Mouse (Mus musculus) midbrain, embryonic 10.5 days (tissue): ENCODE data around the gene 5330417C22Rik. TPM values are rescaled to one million over a fixed set of nuclear protein-coding genes. Genes with fewer than 3 reads are reported as not detected.
A peak's percentile ranks its signal among the peaks of the same experiment; 100 is the strongest.

Experiments
- DNase-seq: peaks from one replicate; pipeline ENCODE4 v3.0.0-alpha.2; 2017; ENCODE audit warnings: low spot score
- H3K27ac ChIP-seq: fragments of 300-500 bp; sonication (generic); replicated peaks from 2 replicates; pipeline ENCODE4 v1.5.1; 2016; ENCODE audit warnings: mild to moderate bottlenecking
- H3K27me3 ChIP-seq: fragments of 300-500 bp; sonication (generic); 2 replicates; pipeline ENCODE4 v1.6.1; 2016; ENCODE audit warnings: low read depth, mild to moderate bottlenecking; ENCODE audit not compliant: poor library complexity, severe bottlenecking
- H3K36me3 ChIP-seq: fragments of 300-500 bp; sonication (generic); 2 replicates; pipeline ENCODE4 v1.6.1; 2016; ENCODE audit warnings: mild to moderate bottlenecking, moderate library complexity
- H3K4me1 ChIP-seq: fragments of 300-500 bp; sonication (generic); 2 replicates; pipeline ENCODE4 v1.6.1; 2016
- H3K4me3 ChIP-seq: fragments of 300-500 bp; sonication (generic); 2 replicates; pipeline ENCODE4 v1.5.1; 2016; ENCODE audit warnings: mild to moderate bottlenecking, moderate library complexity
- H3K9me3 ChIP-seq: fragments of 300-500 bp; sonication (generic); replicated peaks from 2 replicates; pipeline ENCODE4 v1.6.1; 2016; ENCODE audit warnings: mild to moderate bottlenecking
- WGBS: fragments of 180-500 bp; shearing (Covaris S2); methylation state at CpG from one replicate; pipeline ENCODE4 v1.1.7; 2016; 5-methylcytosine and 5-hydroxymethylcytosine counted together
- polyA plus RNA-seq: library from polyadenylated mRNA; unstranded; fragments of >200 nt; fragmentation: Nextera tagmentation; extraction: Ambion mirVana; gene quantifications from 2 replicates; pipeline ENCODE4 v1.2.1, GENCODE M21; 2016

5330417C22Rik gene
- polyA plus RNA-seq, 1 experiment from 2014 or later: 2.6 TPM

DNA sequence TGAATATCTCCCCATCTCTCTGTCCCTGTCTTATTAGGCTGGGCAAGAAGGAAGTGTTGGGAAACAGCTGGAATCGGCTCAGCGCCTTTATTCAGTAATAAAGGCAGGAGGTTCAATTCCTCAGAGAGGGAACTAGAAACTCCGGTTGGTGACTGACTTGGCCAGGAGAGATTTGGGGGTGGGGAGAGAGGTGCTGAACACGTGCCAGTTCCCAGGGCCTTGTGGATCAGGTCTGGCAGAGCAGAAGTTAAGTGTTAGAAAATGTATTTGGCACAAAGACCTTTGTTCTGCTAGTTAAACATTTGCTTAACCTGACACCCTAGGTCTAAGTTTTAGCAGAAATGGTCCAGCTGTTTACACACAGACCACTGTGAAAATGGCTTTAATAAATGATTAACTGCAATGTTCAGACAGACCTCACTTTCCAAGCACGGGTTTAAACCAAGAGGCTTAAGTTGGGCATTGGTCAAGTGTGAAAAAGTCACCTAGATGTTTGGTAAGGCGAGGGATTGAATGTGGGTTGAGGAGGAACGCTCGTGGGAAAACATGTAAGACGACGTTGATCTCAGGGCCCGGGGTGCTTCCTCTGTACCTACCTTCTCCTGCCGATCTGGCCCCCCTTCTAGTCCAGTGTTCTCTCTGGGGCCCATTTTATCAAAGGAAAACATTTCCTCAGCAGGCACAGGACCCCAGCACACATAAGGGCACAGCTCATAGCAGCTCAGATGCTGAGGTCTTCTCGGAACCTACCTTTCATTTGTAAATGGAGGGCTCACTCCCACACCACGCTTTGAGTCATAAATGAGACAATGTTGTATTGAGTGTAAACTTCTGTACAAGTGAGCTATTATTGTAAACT lies 59.3 kb downstream of the 5330417C22Rik start:
- Histone ChIP-seq H3K4me1 (no peaks in the 10 kb centered on the region), H3K27ac (no peak overlapping the region), H3K4me3 (no peak overlapping the region), H3K27me3 (peaks cover 4% of the 10 kb centered on the region; the same call in 1 of the 2 replicates), H3K36me3 (no peaks in the 10 kb centered on the region), H3K9me3 (no peaks in the 10 kb centered on the region)
- WGBS: 66% methylated on average over 14 of the region's 14 CpGs
- no peak for DNase-seq

DNA sequence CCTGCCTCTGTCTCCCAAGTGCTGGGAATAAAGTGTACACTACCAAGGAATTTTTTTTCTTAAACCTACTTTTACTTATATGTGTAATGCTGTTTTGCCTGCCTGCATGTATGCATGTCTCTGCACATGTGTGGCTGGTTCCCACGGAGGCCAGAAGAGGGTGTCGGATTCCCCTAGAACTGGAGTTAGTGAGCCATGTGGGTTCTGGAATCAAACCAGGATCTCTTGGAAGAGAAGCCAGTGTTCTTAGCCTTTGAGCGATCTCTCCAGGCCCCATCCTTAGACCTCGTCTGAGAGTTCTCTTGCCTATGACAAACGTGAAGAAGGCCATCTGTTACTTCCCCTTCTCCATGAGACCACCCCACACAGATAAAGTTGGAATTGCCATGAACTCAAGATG lies 60.8 kb downstream of the 5330417C22Rik start:
- DNase-seq: no peak
- Histone ChIP-seq H3K4me1 (no peaks in the 10 kb centered on the region), H3K9me3 (no peaks in the 10 kb centered on the region), H3K27me3 (no peaks in the 10 kb centered on the region; the same call in 1 of the 2 replicates), H3K36me3 (no peaks in the 10 kb centered on the region), H3K27ac (no peak overlapping the region), H3K4me3 (no peak overlapping the region)
- WGBS: 85% methylated on average over 5 of the region's 5 CpGs

DNA sequence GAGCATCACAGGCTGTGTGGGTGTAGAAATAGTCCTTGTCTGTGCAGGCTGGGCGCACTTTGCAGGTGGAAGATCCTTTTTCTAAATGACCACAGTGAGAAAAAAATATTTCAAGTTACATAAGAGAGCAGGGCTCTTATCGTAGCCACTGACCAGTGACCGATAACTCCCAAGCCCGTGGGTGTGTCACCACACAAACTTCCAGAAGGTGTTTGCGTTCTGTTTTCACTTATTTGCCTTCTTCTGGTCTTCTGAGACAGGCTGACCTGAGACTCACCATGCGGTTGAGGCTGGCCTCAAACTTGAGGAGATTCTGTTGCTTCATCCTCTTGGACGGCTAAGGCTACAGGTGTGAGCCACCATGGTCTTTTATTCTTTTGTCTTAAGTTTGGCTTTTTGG lies 61.4 kb downstream of the 5330417C22Rik start:
- Histone ChIP-seq H3K9me3 (no peaks in the 10 kb centered on the region), H3K4me1 (no peaks in the 10 kb centered on the region), H3K36me3 (no peaks in the 10 kb centered on the region), H3K27ac (no peak overlapping the region), H3K4me3 (no peak overlapping the region), H3K27me3 (no peaks in the 10 kb centered on the region; the same call in 1 of the 2 replicates)
- no peak for DNase-seq
- WGBS: 95% methylated on average over 7 of the region's 7 CpGs

DNA sequence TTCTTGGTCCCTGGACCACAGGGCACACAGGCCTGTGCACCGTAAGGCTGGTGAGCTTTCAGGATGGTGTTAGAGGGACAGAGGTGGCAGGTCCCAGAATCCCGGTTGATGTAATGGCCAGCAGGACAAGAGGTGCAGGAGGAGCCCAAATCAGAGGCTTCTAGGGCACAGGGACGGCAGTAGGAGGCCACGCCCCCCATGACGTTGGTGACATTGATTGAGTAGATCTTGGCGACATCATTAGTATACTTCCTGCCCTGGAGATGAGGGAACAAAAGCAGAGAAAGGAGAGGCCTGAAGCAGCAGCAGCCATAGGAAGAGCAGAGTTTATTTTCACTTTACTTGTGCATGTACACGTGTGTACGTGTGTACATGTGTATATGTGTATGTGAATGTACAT lies 68.6 kb downstream of the 5330417C22Rik start:
- Histone ChIP-seq H3K27ac (0 out of 2 replicates have a peak overlapping the region, but pooled peaks have one; percentile 19), H3K36me3 (no peaks in the 10 kb centered on the region), H3K4me1 (no peaks in the 10 kb centered on the region), H3K9me3 (no peaks in the 10 kb centered on the region), H3K27me3 (no peaks in the 10 kb centered on the region), H3K4me3 (no peak overlapping the region)
- WGBS: 81% methylated on average over 8 of the region's 8 CpGs
- no peak for DNase-seq

DNA sequence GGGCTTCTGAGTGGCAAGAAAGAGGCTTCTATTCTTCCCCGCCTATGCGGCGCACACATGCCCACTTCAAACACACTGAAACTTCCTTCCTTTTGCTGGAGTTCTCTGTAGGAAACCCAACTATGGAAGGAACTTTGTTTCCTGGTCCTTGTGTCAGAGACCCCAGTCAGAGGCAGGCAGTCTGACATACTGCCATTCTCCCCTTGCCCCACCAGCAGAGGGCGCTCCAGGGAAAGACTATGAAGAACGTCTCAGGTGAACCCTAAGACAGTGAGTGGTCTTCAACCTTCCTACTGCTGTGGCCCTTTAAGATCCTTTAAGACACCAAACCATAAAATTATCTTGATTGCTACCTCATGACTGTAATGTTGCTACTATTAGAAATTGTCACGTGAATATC lies 69.9 kb downstream of the 5330417C22Rik start:
- H3K4me3 ChIP-seq: no peak overlapping the region
- 91% methylated on average over 6 of the region's 6 CpGs for WGBS
- H3K36me3 ChIP-seq: no peaks in the 10 kb centered on the region
- H3K9me3 ChIP-seq: no peaks in the 10 kb centered on the region
- H3K4me1 ChIP-seq: no peaks in the 10 kb centered on the region
- no peak overlapping the region for H3K27ac ChIP-seq
- no peaks in the 10 kb centered on the region for H3K27me3 ChIP-seq
- no peak for DNase-seq

DNA sequence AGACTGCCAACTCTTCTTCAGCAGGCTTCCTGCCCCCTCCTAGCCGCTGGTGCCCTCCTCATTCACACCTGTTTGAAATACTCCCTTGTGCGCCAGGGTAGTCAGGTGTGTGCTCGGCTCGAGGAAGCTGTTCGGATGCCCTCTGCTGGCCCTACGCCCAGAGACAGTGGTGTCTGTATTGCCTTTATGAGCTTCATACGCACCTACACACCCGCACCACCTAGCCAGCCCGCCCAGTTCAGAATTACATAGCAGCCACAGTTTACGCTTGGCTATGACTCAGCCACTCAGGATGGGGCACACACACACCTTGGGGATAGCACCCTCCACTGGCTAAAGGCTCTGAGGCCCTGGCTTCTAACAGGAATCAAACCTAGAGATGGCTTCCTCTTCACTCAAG lies 77.5 kb downstream of the 5330417C22Rik start:
- no peak for DNase-seq
- Histone ChIP-seq H3K4me1 (peaks cover 8% of the 10 kb centered on the region), H3K27me3 (0 out of 2 replicates have a peak, but pooled peaks cover 5% of the 10 kb centered on the region), H3K36me3 (no peaks in the 10 kb centered on the region), H3K4me3 (no peak overlapping the region), H3K27ac (peak overlapping the region; percentile 39; the same call in 1 of the 2 replicates), H3K9me3 (no peaks in the 10 kb centered on the region)
- 49% methylated on average over 10 of the region's 10 CpGs for WGBS

DNA sequence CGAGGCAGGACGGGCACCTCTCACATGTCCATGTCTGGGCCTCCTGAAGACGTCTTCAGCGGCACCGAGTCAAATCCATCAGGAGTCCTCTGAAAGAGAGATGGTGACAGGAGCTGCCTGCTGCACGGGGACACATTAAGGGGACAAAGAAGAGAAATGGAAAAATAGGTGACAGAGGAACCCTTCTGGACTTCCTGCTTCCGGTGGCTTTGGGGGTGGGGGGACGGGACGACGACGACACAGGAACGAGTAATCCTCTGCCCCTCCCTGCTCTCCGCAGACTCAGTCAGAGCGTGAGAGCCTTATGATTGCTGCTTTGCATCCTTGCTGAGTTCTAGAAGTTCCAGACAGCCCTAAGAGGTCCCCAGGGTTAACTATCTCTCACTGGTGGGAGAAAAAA lies 78.0 kb downstream of the 5330417C22Rik start:
- Histone ChIP-seq H3K4me3 (0 out of 2 replicates have a peak overlapping the region, but pooled peaks have one; percentile 8), H3K36me3 (no peaks in the 10 kb centered on the region), H3K27ac (peak overlapping the region; percentile 39; the same call in 1 of the 2 replicates), H3K4me1 (peaks cover 8% of the 10 kb centered on the region), H3K27me3 (0 out of 2 replicates have a peak, but pooled peaks cover 5% of the 10 kb centered on the region), H3K9me3 (no peaks in the 10 kb centered on the region)
- DNase-seq: no peak
- 64% methylated on average over 14 of the region's 14 CpGs for WGBS

DNA sequence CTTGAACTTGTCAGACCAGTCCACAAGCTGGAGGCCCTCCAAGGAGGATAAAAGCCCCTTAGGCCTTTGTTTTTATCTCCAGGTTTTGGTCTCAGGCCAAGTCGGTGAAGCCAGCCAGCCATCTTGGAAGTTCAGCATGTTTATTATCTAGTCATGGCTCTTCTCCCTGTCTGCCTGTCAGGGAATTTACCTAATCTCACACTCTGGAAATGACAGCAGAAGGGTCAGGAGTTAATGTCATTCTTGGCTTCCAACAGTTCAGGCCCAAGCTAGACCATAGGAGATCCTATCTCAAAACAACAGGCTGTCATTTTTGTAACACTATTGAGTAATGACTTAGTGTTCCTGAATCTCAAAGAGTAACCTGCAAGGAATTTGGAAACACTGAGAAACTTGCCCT lies 82.2 kb downstream of the 5330417C22Rik start:
- no peak for DNase-seq
- Histone ChIP-seq H3K9me3 (no peaks in the 10 kb centered on the region), H3K4me3 (no peak overlapping the region), H3K27me3 (no peaks in the 10 kb centered on the region), H3K4me1 (peaks cover 8% of the 10 kb centered on the region), H3K27ac (no peak overlapping the region), H3K36me3 (no peaks in the 10 kb centered on the region)
- WGBS: 91% methylated on average over 1 of the region's 1 CpGs

DNA sequence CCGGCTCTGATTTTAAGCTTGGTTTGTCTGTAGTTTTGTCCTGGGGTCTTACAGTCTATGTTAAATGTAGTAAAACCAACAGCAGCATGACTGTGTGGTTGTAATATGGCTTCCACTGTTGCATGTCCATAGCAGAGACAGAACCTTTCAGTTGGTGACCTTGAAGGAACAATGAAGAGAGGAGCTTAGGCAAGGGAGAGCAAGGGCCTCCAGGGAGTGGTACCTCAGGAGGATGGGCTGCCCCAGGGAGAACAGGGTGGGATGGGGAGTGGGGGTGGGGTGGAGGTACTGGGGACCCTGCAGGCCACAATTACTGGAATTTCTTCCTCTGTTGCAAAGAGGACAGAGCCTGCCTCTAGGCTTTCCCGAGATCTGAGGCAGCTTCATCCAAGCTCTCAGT lies 84.4 kb downstream of the 5330417C22Rik start:
- Histone ChIP-seq H3K27me3 (no peaks in the 10 kb centered on the region), H3K36me3 (no peaks in the 10 kb centered on the region), H3K4me3 (no peak overlapping the region), H3K27ac (no peak overlapping the region), H3K9me3 (no peaks in the 10 kb centered on the region), H3K4me1 (no peaks in the 10 kb centered on the region)
- no peak for DNase-seq
- WGBS: 89% methylated on average over 2 of the region's 2 CpGs

DNA sequence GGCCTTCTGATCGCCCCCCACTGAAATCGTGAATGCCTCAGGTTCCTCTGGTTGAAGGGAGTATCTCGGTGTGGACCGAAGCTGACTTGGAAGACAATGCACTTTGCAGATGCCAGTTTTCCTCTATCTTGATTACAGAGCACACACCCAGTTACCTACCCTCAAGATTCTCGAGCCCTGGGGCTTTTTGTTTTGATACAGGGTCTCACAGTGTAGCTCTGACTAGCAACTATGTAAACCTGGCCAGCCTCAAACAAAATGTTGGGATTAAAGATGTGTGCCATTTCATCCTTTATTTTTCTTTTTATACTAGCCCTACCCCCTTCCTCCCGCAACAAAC lies 91.0 kb downstream of the 5330417C22Rik start:
- peaks cover 46% of the 10 kb centered on the region for H3K4me1 ChIP-seq
- H3K4me3 ChIP-seq: peak overlapping the region; percentile 91
- H3K9me3 ChIP-seq: no peaks in the 10 kb centered on the region
- H3K36me3 ChIP-seq: peaks cover 24% of the 10 kb centered on the region
- peak overlapping the region; percentile 92 for H3K27ac ChIP-seq
- no peak for DNase-seq
- WGBS: 13% methylated on average over 6 of the region's 6 CpGs
- H3K27me3 ChIP-seq: no peaks in the 10 kb centered on the region

DNA sequence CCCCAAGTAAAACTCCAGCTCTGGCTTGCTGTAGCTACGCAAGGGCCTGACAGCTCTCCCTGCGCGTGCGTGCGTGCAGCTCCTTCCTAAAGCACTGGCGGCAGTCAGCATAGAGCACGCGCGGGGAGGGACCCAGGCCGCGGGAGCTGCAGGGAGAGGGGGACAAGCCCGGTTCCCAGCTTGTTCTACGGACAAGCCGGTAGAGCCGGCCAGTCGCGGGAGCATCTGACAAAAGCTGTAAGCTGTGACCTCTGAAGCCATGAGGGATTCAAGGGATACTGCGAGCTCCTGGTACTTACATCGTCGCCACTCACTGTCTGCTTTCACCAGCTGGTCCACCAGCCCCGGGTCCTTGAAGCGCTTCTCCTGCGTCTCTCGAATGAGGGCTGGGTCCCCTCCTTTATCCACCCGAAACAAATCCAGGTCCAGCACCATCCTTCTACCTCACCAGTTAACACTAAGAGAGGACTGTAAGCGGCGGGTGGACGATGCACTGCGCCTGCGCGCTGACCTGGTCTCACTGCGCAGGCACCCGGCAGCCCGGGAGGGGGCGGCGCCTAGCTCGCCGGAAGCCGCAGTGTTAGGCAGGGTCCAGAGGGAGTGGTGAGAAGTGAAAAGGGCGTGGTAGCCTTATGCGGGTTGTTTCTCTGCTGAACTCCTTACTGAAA lies 91.5 kb downstream of the 5330417C22Rik start, which contains the start of gene Sars:
Gene Sars (minus strand): TSS at position 512 of the 668 bp plus-strand sequence.
- WGBS: 0% methylated on average over 41 of the region's 41 CpGs
- H3K9me3 ChIP-seq: no peaks in the 10 kb centered on the region
- H3K27me3 ChIP-seq: no peaks in the 10 kb centered on the region

DNA sequence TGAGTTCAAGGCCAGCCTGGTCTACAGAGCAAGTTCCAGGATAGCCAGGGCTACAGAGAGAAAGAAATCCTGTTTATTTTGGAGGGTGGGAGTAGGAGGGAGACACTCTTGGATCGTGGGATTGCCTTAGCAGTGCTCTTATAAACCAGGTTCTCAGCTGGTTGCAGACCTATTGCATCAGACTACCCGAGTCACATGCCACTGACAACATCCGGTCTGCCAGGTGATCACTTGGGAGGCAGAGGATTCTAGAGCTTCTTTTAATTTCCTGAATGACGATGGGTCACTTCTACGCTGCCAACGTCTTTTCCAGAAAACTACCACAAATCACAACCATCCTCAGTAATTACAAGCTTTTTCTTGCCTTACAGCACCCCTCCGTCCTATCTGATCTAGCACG lies 92.3 kb downstream of the 5330417C22Rik start:
- peaks cover 34% of the 10 kb centered on the region for H3K36me3 ChIP-seq
- H3K4me1 ChIP-seq: peaks cover 46% of the 10 kb centered on the region
- peak overlapping the region; percentile 91 for H3K4me3 ChIP-seq
- peak overlapping the region; percentile 92 for H3K27ac ChIP-seq
- 35% methylated on average over 8 of the region's 8 CpGs for WGBS
- no peaks in the 10 kb centered on the region for H3K9me3 ChIP-seq
- no peak for DNase-seq
- H3K27me3 ChIP-seq: no peaks in the 10 kb centered on the region

More for the DNA sequence above, 91.5 kb downstream of the 5330417C22Rik start, which contains the start of gene Sars:
- H3K27ac ChIP-seq: peak within 1 kb of the TSS; percentile 92
- H3K4me3 ChIP-seq: peak within 1 kb of the TSS; percentile 91
- peak; percentile 94 for DNase-seq
- H3K36me3 ChIP-seq: peaks cover 28% of the 10 kb centered on the region
- peaks cover 46% of the 10 kb centered on the region for H3K4me1 ChIP-seq

DNA sequence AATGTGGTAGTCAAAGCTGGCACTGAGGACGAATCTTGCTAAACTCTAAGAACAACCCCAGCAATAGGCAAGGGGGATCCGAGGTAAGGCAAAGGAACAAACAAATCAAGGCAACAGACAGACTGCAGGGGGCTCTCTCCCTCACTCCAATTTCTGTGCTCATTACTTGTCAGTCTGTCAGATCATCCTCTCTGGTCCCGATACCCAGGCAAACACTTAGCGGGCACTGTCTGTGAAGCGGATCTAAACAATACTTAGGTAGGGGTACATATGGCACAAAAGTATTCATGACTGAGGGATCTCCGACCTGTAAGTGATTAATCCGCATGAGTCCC lies 100.0 kb downstream of the 5330417C22Rik start:
- WGBS: 79% methylated on average over 7 of the region's 7 CpGs
- H3K27me3 ChIP-seq: no peaks in the 10 kb centered on the region
- DNase-seq: no peak
- peaks cover 71% of the 10 kb centered on the region for H3K36me3 ChIP-seq
- peak overlapping the region; percentile 95 for H3K27ac ChIP-seq
- H3K4me1 ChIP-seq: peaks cover 66% of the 10 kb centered on the region
- no peaks in the 10 kb centered on the region for H3K9me3 ChIP-seq
- no peak overlapping the region for H3K4me3 ChIP-seq
